Mouse (Mus musculus) heart, embryonic 14.5 days (tissue): ENCODE measurements around the gene Gm42420. TPM values are rescaled to one million over a fixed set of nuclear protein-coding genes. Genes with fewer than 3 reads are reported as not detected.
A peak's percentile ranks its signal among the peaks of the same experiment; 100 is the strongest.

Experiments used
- ATAC-seq: fragments of 200-750 bp; cut with Nextera tagmentation; 2 replicates; pipeline ENCODE4 v1.8.0; 2017; ENCODE audit warnings: low read depth, moderate TSS enrichment; ENCODE audit not compliant: insufficient number of reproducible peaks, insufficient read depth, low FRiP score
- H3K27ac ChIP-seq, 2 experiments: fragments of 200-500 bp in 1 of 2; fragments of 300-500 bp in 1 of 2; sonication (generic) in 1 of 2; replicated peaks in 1 of 2; 2 replicates each; pipeline ENCODE4 v1.5.1; 2012 to 2014; ENCODE audit warnings: low read depth in 2 of 2, low read length in 2 of 2, control low read depth in 1 of 2, mild to moderate bottlenecking in 1 of 2, mixed read lengths in 1 of 2; ENCODE audit not compliant: control insufficient read depth in 1 of 2, insufficient read depth in 1 of 2
- H3K27me3 ChIP-seq: fragments of 300-500 bp; sonication (generic); 2 replicates; pipeline ENCODE4 v1.6.1; 2014; ENCODE audit warnings: mild to moderate bottlenecking, low read length, control low read depth; ENCODE audit not compliant: control insufficient read depth, insufficient read depth
- H3K36me3 ChIP-seq: fragments of 300-500 bp; sonication (generic); 2 replicates; pipeline ENCODE4 v1.6.1; 2014; ENCODE audit warnings: mild to moderate bottlenecking, control low read depth, low read length, mixed read lengths; ENCODE audit not compliant: control insufficient read depth, insufficient read depth
- H3K4me1 ChIP-seq, 2 experiments: fragments of 200-500 bp in 1 of 2; fragments of 300-500 bp in 1 of 2; sonication (generic) in 1 of 2; 2 replicates each; pipeline ENCODE4 v1.6.1; 2012 to 2014; ENCODE audit warnings: low read length in 2 of 2, control low read depth in 1 of 2, mixed read lengths in 1 of 2; ENCODE audit not compliant: control insufficient read depth in 2 of 2, insufficient read depth in 2 of 2
- H3K4me2 ChIP-seq: fragments of 300-500 bp; sonication (generic); 2 replicates; pipeline ENCODE4 v1.6.1; 2014; ENCODE audit warnings: mild to moderate bottlenecking, low read length
- H3K4me3 ChIP-seq, 2 experiments: fragments of 200-500 bp in 1 of 2; fragments of 300-500 bp in 1 of 2; sonication (generic) in 1 of 2; 2 replicates each; pipeline ENCODE4 v1.5.1; 2012 to 2014; ENCODE audit warnings: low read length in 2 of 2, mild to moderate bottlenecking in 2 of 2, control low read depth in 1 of 2, low read depth in 1 of 2, moderate library complexity in 1 of 2; ENCODE audit not compliant: control insufficient read depth in 1 of 2, insufficient read depth in 1 of 2
- H3K9ac ChIP-seq: fragments of 300-500 bp; sonication (generic); 2 replicates; pipeline ENCODE4 v1.6.1; 2014; ENCODE audit warnings: mild to moderate bottlenecking, low read length
- H3K9me3 ChIP-seq: fragments of 300-500 bp; sonication (generic); 2 replicates; pipeline ENCODE4 v1.6.1; 2016; ENCODE audit warnings: low read length, control low read depth; ENCODE audit not compliant: control insufficient read depth
- WGBS: fragments of 180-500 bp; shearing (Covaris S2); extraction: QIAGEN DNeasy Blood & Tissue Kit; methylation state at CpG from one replicate; pipeline ENCODE4 v1.1.7; 2014; 5-methylcytosine and 5-hydroxymethylcytosine counted together
- polyA plus RNA-seq: library from polyadenylated mRNA; unstranded; fragments of >200 nt; fragmentation: Nextera tagmentation; extraction: Ambion mirVana; gene quantifications from 2 replicates; pipeline ENCODE4 v1.2.1, GENCODE M21; 2014

Gm42420 gene
- polyA plus RNA-seq, result 0.35 TPM in 1 of 2 replicates, not detected in the other

DNA sequence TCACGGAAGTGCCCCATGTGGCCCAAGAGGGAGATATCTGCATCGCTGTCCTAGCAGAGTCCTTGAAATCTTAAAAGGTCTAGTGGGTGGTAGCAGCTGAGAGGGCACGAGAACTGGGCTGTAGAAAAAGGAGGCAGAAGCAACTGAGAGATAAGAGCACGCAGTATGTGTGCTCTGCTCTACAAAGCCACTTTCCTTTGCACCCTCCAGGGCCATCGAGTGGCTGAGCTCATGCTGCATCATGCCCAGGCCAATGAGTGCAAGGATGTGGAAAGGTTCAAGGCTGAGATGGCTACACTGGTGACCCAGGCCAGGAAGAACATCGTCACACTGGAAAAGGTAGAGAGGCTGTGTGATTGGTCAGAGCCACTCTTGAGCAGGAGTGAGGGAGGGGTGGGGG is at the start of gene Gm42420:
TSS of gene Gm42420 (plus strand) at position 237 of the 400 bp plus-strand sequence.
- no peaks in the 10 kb centered on the region for H3K4me1 ChIP-seq
- no peaks in the 10 kb centered on the region for H3K9me3 ChIP-seq
- H3K9ac ChIP-seq, result no peak within 1 kb of the TSS
- no peak within 1 kb of the TSS for H3K27ac ChIP-seq
- no peaks in the 10 kb centered on the region for H3K27me3 ChIP-seq
- H3K4me2 ChIP-seq, result no peak within 1 kb of the TSS
- 73% methylated on average over 6 of the region's 6 CpGs for WGBS
- H3K36me3 ChIP-seq, result peaks cover 76% of the 10 kb centered on the region
- H3K4me3 ChIP-seq, result no peak within 1 kb of the TSS
- no peak for ATAC-seq

DNA sequence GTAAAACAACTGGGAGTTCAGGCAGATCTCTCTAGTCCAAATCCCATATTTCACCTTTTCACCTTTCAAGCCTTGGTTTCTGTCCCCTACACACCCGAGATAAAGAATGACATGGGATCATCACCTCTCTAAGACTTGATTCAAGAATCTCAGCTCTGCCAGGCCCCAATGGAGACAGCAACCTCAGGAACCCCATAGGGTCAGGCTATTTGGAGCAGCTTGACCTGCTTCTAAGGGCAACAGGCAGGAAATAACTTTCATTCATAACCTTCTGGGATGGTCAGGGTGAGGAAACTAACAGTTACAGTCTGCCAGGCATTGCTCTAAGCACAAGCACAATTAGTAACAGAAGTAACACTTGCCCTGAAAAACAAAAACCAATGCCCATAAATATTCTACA is 48.9 kb upstream of the Gm42420 start:
- no peaks in the 10 kb centered on the region for H3K27me3 ChIP-seq
- WGBS, result 24% methylated on average over 1 of the region's 1 CpGs

DNA sequence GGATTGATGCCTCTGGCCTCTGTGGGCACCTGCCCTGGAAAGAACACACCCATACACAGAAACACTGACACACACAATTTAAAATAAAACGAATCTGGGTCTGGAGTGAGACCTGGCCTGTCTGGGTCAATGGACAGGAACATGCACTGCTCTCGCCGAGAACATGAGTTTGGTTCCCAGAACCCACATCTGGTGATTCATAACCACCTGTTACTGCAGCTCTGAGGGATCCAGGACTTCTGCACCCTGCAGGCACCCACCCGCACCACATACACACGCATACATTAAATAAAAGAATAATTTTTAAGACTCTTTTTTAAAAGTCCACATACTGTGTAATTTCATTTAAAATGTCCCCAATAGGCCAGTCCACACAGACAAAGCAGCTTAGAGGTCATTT is 48.3 kb upstream of the Gm42420 start:
- 92% methylated on average over 5 of the region's 5 CpGs for WGBS
- no peak overlapping the region for H3K27ac ChIP-seq

More for the DNA sequence above, 48.9 kb upstream of the Gm42420 start:
- H3K9ac ChIP-seq, result no peak overlapping the region
- no peak overlapping the region for H3K4me2 ChIP-seq
- peaks cover 16 to 26% of the 10 kb centered on the region in 2 experiments for H3K4me1 ChIP-seq
- H3K4me3 ChIP-seq, result no peak overlapping the region
- ATAC-seq, result no peak
- H3K9me3 ChIP-seq, result no peaks in the 10 kb centered on the region
- H3K27ac ChIP-seq, result no peak overlapping the region
- H3K36me3 ChIP-seq, result no peaks in the 10 kb centered on the region

DNA sequence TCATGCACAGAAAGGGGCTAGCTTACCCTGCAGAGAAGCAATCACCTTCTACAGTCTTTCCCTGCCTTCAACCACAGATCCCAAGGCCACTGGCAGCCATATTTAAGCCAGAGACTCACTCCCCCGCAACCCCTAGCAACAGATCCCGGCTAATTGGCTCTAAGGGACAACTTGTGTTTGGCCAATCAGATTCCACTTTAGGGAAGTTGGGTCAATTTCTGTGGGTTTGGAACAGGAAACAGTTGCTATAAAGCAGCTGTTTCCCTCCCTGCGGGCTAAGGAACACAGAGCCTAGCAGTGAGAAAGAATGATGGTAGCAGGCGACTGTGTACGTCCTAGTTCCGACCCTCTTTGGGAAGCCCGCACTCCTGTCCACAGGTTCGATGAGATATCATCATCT is 47.3 kb upstream of the Gm42420 start:
- Histone ChIP-seq H3K9me3 (no peaks in the 10 kb centered on the region), H3K27ac (peak overlapping the region; percentile 58 to 71), H3K36me3 (no peaks in the 10 kb centered on the region), H3K4me2 (no peak overlapping the region), H3K9ac (no peak overlapping the region), H3K4me3 (no peak overlapping the region), H3K4me1 (peaks cover 24 to 36% of the 10 kb centered on the region in 2 experiments), H3K27me3 (no peaks in the 10 kb centered on the region)
- 73% methylated on average over 8 of the region's 8 CpGs for WGBS
- no peak for ATAC-seq

More for the DNA sequence above, 48.3 kb upstream of the Gm42420 start:
- peaks cover 16 to 27% of the 10 kb centered on the region in 2 experiments for H3K4me1 ChIP-seq
- no peaks in the 10 kb centered on the region for H3K36me3 ChIP-seq
- ATAC-seq, result no peak
- no peaks in the 10 kb centered on the region for H3K27me3 ChIP-seq
- H3K4me2 ChIP-seq, result no peak overlapping the region
- H3K4me3 ChIP-seq, result no peak overlapping the region
- no peak overlapping the region for H3K9ac ChIP-seq
- H3K9me3 ChIP-seq, result no peaks in the 10 kb centered on the region

DNA sequence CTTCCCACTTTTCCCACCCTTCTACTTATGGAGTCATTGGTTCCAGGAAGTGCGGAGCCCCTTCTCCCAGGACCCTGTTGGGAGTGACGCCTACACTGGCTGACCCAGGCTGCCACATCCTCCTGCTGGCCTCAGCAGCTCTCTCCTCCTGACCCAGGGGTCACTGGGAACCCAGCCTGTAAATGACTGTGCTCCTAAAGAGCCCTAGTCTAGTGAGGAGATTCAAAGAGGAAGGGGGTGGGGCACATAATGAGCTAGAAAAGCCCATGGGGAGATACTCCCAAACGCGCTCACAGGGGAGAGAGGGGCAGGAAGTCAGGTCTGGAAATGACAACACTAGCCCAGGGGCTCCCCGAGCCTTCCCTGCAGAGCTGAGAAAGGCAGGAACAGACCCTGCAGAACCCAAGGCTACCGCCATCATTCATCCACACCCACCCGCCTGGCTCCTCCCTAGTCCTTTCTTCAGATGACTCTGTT is 45.8 kb upstream of the Gm42420 start:
- no peak overlapping the region; the same call in 1 of the 2 replicates for H3K9ac ChIP-seq
- H3K4me2 ChIP-seq, result peak overlapping the region; percentile 54
- peak overlapping the region; percentile 68 to 71 for H3K27ac ChIP-seq
- no peaks in the 10 kb centered on the region for H3K27me3 ChIP-seq
- H3K4me3 ChIP-seq, result no peak overlapping the region
- H3K4me1 ChIP-seq, result peaks cover 32 to 44% of the 10 kb centered on the region in 2 experiments
- 29% methylated on average over 7 of the region's 7 CpGs for WGBS
- ATAC-seq, result peak; percentile 63
- H3K9me3 ChIP-seq, result no peaks in the 10 kb centered on the region
- H3K36me3 ChIP-seq, result no peaks in the 10 kb centered on the region

DNA sequence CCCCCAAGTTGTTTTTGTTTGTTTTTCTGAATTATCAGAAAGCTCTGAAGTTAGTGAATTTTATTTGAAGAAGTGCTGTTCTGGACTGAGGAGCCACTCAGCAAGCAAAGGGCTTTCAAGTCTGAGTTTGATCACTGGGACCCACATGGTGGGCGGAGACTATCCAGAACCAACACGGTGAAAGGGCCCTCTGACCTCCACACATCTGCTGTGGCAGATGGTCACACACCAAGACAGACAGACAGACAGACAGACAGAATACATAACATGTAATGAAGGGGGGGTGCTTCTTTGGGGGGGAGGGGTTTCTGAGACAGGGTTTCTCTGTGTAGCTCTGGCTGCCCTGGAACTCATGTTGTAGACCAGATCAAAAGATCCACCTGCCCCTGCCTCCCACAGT is 45.0 kb upstream of the Gm42420 start:
- WGBS, result 48% methylated on average over 2 of the region's 2 CpGs
- peak overlapping the region; percentile 68 to 71 for H3K27ac ChIP-seq
- H3K27me3 ChIP-seq, result no peaks in the 10 kb centered on the region
- peaks cover 32 to 45% of the 10 kb centered on the region in 2 experiments for H3K4me1 ChIP-seq
- no peak for ATAC-seq
- H3K4me2 ChIP-seq, result peak overlapping the region; percentile 54
- no peak overlapping the region for H3K4me3 ChIP-seq
- no peak overlapping the region for H3K9ac ChIP-seq
- H3K36me3 ChIP-seq, result no peaks in the 10 kb centered on the region
- H3K9me3 ChIP-seq, result no peaks in the 10 kb centered on the region

DNA sequence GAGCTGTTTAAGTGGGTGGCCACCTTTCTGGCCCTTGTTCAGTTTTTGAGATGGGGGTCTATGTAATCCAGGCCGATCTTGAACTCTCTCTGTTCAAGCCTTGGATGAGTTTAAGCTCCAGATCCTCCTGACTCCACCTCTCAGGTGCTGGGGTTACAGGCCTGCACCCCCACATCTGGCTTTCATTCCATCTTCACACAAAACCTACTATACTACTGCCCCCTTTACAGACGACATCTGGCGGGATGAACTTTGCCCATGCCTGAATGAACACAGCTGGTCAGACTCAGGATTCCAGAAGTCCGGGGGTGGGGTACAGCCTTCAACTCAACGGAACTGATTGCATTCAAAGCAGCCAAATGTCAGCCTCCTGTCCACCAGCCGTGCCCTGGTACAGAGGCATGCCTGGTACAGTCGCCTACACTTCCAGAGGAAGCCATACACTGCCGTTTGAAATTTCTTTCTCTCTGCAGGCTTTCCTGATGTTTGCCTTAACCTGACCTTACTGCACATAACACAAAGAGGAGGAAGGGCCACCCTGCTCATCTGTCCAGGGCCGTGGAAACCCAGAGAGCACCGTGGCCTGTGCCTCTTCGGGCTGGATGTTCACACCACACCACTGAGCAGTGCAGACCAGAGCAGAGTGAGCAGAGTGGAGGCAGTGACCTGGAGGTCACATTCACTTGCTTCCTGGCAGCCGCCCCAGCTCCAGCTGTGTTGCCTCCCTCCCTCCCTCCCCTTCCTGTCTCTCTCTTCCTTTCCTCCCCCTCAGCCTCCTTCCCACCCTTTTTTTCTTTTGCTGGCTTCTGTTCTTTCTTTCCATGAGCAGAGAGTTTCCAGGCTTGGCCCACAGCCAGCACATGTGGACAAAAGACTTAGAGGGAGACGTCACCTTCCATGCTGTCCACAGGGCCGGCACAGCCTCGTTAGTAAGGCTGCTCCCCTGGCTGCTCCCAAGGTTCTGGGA is 42.6 kb upstream of the Gm42420 start:
- 26% methylated on average over 15 of the region's 15 CpGs for WGBS
- no peaks in the 10 kb centered on the region for H3K27me3 ChIP-seq
- peak overlapping the region; percentile 86 to 88 for H3K27ac ChIP-seq
- no peaks in the 10 kb centered on the region for H3K9me3 ChIP-seq
- peak; percentile 89 for ATAC-seq
- no peaks in the 10 kb centered on the region for H3K36me3 ChIP-seq
- H3K9ac ChIP-seq, result peak overlapping the region; percentile 38
- H3K4me1 ChIP-seq, result peaks cover 32 to 46% of the 10 kb centered on the region in 2 experiments
- no peak overlapping the region for H3K4me3 ChIP-seq
- H3K4me2 ChIP-seq, result peak overlapping the region; percentile 34
